Mouse (Mus musculus): ENCODE measurements around the gene Tagap1.
"Not testable (repeated sequence)": the region's sequence is repeated elsewhere in the genome, so short reads cannot be mapped to it uniquely, and the experiment has no call there.

DNA sequence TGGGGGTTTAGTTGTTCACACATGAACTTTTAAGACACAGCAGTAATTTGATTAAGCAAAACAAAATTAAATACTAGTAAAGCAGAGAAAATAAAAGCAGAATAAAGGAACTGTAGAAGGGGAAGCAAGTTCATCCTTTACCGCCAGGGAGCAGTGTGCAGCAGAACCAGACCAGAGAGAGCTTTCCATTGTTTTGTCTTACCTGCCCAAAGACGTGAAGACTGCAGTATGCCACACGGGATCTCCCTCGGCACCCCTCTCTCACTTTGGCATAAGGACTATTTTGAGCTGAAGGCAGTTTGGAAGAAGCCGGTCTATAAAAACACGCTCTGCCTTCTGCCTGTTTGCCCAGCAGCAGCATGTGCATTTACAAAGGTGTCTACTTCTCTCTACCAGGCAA, 4.4 kb upstream of the Tagap1 start:
- not testable (repeated sequence) for TF ChIP-seq CTCF (IDR thresholded peaks at IDR 0.05; ENCODE audit: control insufficient read depth, insufficient read depth, insufficient read length); USF1 (IDR thresholded peaks at IDR 0.05; ENCODE audit: low read depth); MAX (IDR thresholded peaks at IDR 0.05); MYOD1 (IDR thresholded peaks at IDR 0.05; ENCODE audit: control insufficient read depth, insufficient read length, low read depth); MYOG (IDR thresholded peaks at IDR 0.05; ENCODE audit: control insufficient read depth, extremely low read depth, insufficient read length)

All from C2C12 (cell line).